Mouse (Mus musculus) thymus, postnatal 4 days (tissue): ENCODE measurements around the gene Gdf10.

Source experiments
- DNase-seq: peaks from one replicate; pipeline ENCODE4 v3.0.0; 2021

Gene Gdf10

DNA sequence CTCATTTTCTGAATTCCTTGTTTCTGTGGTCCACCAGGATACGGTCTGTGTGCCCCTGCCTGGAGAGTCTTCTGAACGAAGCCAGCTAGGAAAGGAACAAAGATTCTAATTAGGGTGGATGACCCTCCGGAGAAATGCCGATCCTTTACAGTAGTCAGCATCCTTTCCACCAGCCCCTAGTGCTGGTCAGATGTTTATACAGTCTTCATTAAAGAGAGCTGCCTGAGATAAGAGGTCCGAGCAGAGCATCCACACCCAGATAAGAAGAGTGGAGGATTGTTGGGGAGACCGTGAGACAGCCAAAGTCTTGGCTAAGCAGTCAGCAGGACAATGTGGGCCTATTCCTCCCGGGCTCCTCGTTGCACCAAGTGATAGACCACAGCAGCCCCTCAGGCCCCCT, 17.4 kb downstream of the Gdf10 start, which contains the start of gene Gdf2:
TSS of gene Gdf2 (plus strand) at position 301 of the 400 bp plus-strand sequence.
- DNase-seq: no peak

- DNase-seq: no peak
Measured at GRCm38 (mm10) chr14:33942222-33942621, 18.8 kb downstream of the Gdf10 start.

DNA sequence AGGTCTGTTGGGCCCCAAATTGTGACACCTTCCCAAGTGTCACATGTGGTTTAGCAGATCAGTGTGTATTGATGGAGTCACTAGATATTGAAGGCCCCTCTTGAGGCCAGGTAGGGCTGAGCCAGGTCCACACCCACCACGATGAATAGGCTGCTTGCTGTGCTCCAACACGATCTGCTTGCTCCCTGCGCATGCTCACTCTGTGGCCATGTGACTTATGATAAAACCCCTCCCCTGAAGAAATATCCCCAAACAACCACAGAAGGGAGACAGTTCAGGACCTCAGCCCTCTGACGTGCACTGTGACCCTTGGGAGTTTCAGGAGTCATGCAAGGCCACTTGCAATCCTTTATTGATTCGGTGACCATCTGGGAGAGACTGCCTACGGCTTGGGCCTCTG, 22.7 kb downstream of the Gdf10 start:
- no peak for DNase-seq

DNA sequence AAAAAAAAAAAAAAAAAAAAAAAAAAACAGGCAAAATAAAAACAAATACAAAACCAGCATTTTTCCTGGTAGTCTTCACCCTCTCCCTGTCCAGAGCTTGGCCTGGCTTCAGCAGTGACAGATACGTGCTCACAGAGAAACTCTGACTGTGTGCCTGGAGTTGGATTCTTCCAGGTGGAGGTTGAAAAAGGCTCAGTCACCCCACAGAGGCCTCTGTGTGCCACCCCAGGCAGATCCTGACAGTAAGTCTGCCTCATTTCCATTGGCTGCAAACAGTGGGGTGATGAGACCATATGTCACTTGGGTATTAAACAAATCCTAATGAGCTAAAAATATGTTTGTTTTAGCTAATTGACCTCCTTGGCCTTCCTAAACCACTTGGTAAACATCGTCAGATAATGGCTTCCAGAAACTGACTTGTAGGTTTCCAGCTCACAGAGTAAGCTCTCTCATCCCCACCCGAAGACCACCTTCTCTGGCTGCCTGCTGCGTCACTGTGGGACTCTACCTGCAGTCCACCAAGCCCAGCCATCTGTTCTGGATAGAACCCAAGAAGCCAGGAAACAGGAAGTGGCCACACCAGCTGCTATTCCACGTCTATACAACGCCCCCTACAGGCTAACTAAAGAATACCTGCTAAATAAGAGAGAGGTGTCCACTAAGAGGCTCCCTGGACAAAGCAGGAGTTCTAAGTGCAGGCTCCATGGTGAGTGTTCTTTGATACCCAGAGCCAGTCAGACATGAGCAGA, 29.0 kb downstream of the Gdf10 start:
- DNase-seq: no peak

- no peak for DNase-seq
Measured at GRCm38 (mm10) chr14:33953761-33954160, 30.4 kb downstream of the Gdf10 start, which contains the start of gene Rbp3. Gene Rbp3, plus strand, starts transcription at chr14:33954003.

GRCm38 (mm10) chr14:33956055-33956454, 32.7 kb downstream of the Gdf10 start:
- no peak for DNase-seq

- no peak for DNase-seq
Measured at GRCm38 (mm10) chr14:33958186-33958585, 34.8 kb downstream of the Gdf10 start.

DNA sequence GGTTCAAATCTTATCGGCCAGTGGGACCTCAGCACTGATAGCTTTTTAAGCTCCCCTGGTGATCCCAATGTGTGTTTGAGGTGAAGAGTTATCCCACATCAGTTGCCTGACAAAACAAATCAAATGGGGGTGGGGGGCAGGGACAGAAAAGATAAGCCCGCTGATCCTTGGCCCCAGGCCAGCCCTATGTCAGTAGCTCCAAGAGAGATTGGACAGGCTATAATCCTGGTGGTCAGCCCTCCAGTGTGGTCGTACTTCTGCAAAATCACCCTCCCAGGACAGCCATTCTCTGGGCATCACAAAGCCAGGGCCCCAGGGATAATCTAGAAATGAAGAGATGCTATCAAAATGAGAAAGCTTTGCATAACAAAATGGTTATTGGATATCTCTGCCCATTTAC, 35.5 kb downstream of the Gdf10 start:
- DNase-seq: no peak

DNA sequence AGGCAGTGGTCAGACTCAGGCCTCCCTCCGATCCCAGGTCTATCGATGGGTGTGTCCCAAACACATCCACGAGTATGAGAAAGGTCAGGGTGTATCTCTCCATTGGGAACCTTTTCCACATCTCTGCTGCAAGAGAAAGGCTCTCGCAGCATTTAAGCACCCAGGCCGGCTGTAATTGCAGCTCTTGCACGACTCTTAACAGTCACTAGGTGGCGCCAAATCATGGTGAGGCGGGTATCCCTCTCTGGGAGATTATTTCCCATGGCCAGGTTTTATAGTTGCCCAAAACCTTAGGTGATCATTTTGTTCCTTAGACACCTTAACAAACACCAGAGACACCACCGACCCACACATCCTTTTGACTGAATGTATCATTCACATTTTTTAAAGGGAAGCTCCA, 36.0 kb downstream of the Gdf10 start:
- DNase-seq: peak; percentile 32

DNA sequence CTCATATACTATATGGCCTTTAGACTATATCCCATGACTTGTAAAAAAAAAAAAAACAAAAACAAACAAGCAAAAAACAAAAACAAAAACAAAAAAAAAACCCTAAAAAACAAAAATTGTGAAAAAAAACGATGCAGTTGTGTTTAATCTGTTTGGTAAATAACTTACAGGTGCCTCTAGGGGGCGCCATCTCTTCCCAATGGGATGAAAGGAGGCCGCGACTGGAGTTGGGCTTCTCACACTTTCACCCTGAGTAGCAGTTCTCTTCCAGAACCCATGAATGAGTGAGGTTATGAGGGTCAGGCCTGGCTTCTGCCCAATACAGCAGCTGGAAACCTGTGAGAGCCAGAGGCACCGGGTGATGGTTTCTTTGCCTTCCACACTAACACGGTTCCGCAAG, 42.3 kb downstream of the Gdf10 start:
- DNase-seq: no peak

DNA sequence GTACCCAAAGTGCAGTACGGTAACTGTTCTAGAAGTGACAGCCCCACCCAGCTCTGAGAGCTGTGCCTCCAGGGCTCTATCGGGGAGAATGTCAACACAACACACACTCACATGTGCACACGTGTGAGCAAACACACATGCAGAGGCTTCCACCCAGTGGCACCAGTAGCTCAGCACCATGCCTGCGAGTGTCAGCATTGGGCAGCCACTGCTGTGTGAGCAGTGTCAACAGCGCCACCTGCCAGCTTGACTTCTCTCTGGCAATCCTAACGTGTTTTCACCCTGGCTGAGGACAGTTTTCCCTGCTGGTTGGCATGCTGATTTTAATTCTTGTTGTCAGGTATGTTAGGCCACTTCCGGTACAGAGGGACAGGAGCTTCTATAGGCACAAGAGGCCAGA, 49.3 kb downstream of the Gdf10 start:
- no peak for DNase-seq

GRCm38 (mm10) chr14:33974752-33975151, 51.4 kb downstream of the Gdf10 start:
- no peak for DNase-seq

- no peak for DNase-seq
Measured at GRCm38 (mm10) chr14:33977748-33978147, 54.4 kb downstream of the Gdf10 start.

GRCm38 (mm10) chr14:33978604-33979059, 55.2 kb downstream of the Gdf10 start, which contains the start of gene Zfp488:
Gene Zfp488, minus strand, starts transcription at chr14:33978764.
- no peak for DNase-seq
